Mouse (Mus musculus): Measurements from ENCODE around the gene Zfp106. TPM values are rescaled to one million over a fixed set of nuclear protein-coding genes. Genes with fewer than 3 reads are reported as not detected.

Gene Zfp106
- polyA plus RNA-seq, 1 experiment from 2014 or later: 78.8 TPM

- Histone ChIP-seq H3K27ac (replicated peaks) (no peak overlapping the region), H3K4me3 (no peak overlapping the region), H3K27me3 (replicated peaks; ENCODE audit: low read depth, poor library complexity, severe bottlenecking) (no peaks in the 10 kb centered on the region), H3K4me1 (0 out of 2 replicates have a peak, but pooled peaks cover 4% of the 10 kb centered on the region), H3K9me3 (no peaks in the 10 kb centered on the region), H3K36me3 (replicated peaks) (no peaks in the 10 kb centered on the region)
- no peak for DNase-seq (ENCODE audit: low spot score)
- 85% methylated on average over 8 of the region's 8 CpGs for WGBS
Observed at GRCm38 (mm10) chr2:120464091-120464490, 99.6 kb downstream of the Zfp106 start.

- Histone ChIP-seq H3K4me1 (0 out of 2 replicates have a peak, but pooled peaks cover 4% of the 10 kb centered on the region), H3K4me3 (no peak overlapping the region), H3K27me3 (replicated peaks; ENCODE audit: low read depth, poor library complexity, severe bottlenecking) (no peaks in the 10 kb centered on the region), H3K27ac (replicated peaks) (no peak overlapping the region), H3K36me3 (replicated peaks) (no peaks in the 10 kb centered on the region), H3K9me3 (no peaks in the 10 kb centered on the region)
- 89% methylated on average over 7 of the region's 7 CpGs for WGBS
- no peak for DNase-seq (ENCODE audit: low spot score)
Observed at GRCm38 (mm10) chr2:120463328-120463727, 100.3 kb downstream of the Zfp106 start.

GRCm38 (mm10) chr2:120460216-120460615, 103.4 kb downstream of the Zfp106 start:
- Histone ChIP-seq H3K4me3 (no peak overlapping the region), H3K27me3 (replicated peaks; ENCODE audit: low read depth, poor library complexity, severe bottlenecking) (no peaks in the 10 kb centered on the region), H3K9me3 (no peaks in the 10 kb centered on the region), H3K27ac (replicated peaks) (no peak overlapping the region), H3K4me1 (0 out of 2 replicates have a peak, but pooled peaks cover 1% of the 10 kb centered on the region), H3K36me3 (replicated peaks) (no peaks in the 10 kb centered on the region)
- no peak for DNase-seq (ENCODE audit: low spot score)
- WGBS: 87% methylated on average over 4 of the region's 4 CpGs

Other genes starting within 250 kb of the Zfp106 start
- not detected in 2 replicates for gene Pla2g4f, start 249.7 kb downstream of the Zfp106 start, polyA plus RNA-seq (2016; fragmentation: Nextera tagmentation; extraction: Ambion mirVana)
- gene Vps39, start 210.7 kb downstream of the Zfp106 start, polyA plus RNA-seq (2016; fragmentation: Nextera tagmentation; extraction: Ambion mirVana): 24.6 and 27.1 TPM in 2 replicates
- gene Ganc, start 159.9 kb downstream of the Zfp106 start, polyA plus RNA-seq (2016; fragmentation: Nextera tagmentation; extraction: Ambion mirVana): 7.0 and 10.1 TPM in 2 replicates
- 7.1 TPM in 2 replicates for gene Tmem87a, start 159.7 kb downstream of the Zfp106 start, polyA plus RNA-seq (2016; fragmentation: Nextera tagmentation; extraction: Ambion mirVana)
- gene Capn3, start 107.8 kb downstream of the Zfp106 start, polyA plus RNA-seq (2016; fragmentation: Nextera tagmentation; extraction: Ambion mirVana): 1.6 and 1.7 TPM in 2 replicates
- gene Snap23, start 3.8 kb upstream of the Zfp106 start, polyA plus RNA-seq (2016; fragmentation: Nextera tagmentation; extraction: Ambion mirVana): 57.4 and 60.5 TPM in 2 replicates
- gene Haus2, start 45.5 kb upstream of the Zfp106 start, polyA plus RNA-seq (2016; fragmentation: Nextera tagmentation; extraction: Ambion mirVana): 35.3 and 36.4 TPM in 2 replicates
- 26.6 and 27.4 TPM in 2 replicates for gene Lrrc57, start 45.7 kb upstream of the Zfp106 start, polyA plus RNA-seq (2016; fragmentation: Nextera tagmentation; extraction: Ambion mirVana)
- gene Stard9, start 65.3 kb upstream of the Zfp106 start, polyA plus RNA-seq (2016; fragmentation: Nextera tagmentation; extraction: Ambion mirVana): 2.6 and 3.4 TPM in 2 replicates